Mouse (Mus musculus) regulatory T cell (primary cell): ENCODE data around the gene A230072I06Rik.

Source experiments
- in situ Hi-C: fragments of 300-600 bp; cut with MboI, MseI; formaldehyde crosslinking; loops from one replicate; pipeline ENCODE4 v1.15.1; 2025; ENCODE audit warnings: high pct_unique_total_duplicates

The A230072I06Rik gene

DNA sequence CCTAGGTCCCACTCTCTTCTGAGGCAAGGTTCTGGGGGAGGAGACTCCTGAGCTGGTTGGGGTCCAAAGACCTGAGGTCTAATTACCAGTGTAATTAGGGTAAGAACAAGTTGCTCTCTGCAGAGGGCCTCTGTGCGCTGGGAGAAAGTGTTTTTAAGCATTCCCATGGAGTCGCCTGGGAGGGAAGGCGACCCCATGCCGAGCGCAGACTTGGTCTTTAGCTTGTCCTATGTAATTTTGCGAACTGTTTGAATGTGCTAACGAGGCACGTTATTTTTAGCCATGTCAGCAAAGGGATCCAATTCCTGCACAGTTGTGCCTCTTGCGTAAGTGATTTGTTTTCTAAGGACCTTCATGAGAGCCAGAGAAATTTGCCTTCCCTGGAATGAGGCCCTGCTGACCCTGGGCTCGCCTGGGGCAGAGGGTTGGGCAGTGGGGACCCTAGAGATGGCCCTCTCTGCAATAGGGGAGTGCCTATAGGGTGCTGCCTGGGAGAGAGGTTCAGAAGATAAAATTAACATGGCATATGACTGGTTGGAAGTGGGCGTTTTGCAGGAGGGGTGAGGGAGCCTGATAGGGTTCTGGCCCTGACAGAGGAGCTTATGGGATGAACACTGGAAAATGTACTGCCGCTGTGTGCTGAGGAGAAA is at the start of gene A230072I06Rik:
A230072I06Rik (plus strand) TSS at position 157 of the 650 bp plus-strand sequence.
- in situ Hi-C loops, result no loop called here

DNA sequence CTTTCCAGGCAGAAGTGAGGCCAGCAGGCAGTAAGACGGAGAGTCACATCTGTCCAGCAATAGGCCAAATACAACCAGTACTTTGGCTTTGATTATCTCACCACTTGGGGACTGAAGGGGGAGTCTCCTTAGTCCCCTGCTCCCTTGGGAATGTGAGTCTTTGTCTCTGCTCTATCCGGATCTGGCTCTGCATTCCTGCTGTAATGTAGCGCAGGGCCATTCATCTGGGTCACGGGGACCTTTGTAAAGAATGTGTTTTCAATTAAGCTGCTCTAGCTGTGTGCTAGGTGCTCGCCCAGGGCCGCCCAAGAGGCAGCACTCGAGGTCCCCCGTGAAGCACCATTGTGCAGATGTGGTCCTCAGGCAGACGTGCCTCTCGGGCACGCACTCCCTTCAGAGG is 44.6 kb upstream of the A230072I06Rik start:
- in situ Hi-C loops, result no loop called here

DNA sequence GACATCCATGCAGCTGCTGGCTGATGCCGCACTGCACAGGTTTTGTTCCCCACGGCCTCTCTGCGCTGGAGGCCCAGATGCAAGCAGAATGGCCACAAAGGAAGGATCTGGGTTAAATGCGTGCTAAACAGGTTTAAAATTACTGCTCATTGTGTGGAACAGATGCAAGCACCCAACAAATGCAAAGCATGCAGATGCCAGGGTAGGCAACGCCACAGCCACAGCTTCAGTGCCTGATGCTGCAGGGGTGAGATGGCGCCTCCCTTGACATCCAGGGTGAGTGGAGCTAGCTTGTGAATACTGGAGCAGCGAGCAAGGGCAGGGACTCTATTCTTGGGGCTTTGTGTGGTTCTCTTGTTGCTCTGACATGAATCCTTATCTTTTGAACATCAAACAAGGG is 39.8 kb upstream of the A230072I06Rik start:
- in situ Hi-C loops, result no loop called here

DNA sequence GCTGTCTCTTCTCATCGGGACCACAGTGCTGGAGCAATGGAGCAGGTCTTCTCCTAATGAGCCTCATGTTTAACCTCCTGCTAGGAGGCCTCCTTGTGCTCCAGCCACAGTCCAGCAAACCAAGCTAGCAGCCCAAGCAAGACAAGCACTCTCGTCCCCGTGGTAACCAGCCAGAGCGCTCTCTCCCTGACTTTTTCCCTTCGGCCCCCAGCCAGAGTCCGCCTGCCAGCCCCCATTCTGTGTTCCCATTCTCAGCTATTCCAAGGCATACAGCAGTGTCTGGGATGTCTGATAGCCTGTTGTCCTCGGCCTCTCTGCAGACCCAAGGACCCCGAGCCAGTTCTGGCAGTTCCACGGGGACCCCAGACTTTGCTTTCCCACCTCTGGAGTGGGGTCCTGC is 38.5 kb upstream of the A230072I06Rik start:
- in situ Hi-C loops, result no loop called here

DNA sequence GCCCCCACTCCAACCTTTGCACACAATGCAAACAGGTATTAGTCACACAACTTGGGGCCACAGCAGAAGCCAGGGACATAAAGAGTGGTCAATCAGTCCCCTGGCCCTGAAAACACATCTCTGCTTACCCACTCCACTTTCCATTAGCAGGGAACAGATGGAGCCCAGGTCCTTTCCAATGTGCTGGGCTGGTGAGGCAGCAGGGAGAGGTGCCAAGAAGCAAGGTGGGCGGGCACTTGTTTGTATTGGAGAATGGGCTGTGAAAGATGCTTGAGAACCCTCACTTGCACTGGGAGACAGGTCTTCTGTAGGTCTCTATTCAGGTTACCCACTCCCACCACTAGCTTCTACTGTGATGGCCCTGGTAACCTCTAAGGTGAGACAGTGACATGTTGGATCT is 34.9 kb upstream of the A230072I06Rik start:
- in situ Hi-C loops, result no loop called here

DNA sequence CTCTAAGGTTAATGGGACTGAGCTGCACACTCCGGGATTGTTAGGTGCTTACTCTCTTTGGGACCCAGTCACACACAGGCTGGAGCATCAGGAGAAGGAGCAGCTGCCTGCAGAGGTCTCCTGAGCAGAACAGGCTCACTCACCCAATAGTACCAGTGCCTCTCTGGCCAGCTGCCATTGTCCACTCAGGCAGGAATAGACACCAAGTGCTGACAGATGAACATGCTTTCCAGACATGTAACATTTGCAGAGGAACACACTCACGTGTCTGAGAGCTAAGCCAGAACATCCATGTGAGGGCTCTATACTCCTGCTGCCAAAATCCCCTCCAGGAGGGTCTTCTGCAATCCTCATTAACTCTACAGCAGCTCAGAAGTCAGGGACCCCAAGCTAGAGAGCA is 18.7 kb upstream of the A230072I06Rik start:
- in situ Hi-C loops, result no loop called here

DNA sequence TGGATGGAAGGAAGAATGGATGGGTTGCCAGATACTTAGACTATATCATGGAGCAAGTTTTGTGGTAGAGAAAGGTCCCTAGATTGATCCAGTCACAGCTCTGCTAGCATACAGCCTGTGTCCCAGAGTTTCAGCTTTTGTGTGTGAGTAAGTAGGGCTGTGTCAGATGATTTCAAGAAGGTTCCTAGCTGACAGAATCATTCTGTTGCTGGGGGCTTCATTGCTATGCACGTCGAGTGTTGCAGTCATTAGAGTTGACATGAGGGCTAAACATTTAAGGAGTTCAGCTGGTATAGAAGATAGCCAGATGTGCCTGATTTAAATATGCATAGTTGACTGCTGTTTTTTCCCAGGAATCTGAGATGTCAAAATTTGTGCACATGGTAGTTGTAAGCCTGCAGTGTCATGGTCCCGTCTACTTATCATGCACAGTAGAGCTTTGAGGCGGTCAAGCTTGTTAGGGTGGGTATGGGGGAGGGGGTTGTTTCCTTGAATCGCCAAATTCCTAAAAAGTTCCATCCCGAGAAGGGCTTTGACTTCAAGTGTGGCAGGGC is 18.1 kb upstream of the A230072I06Rik start:
- in situ Hi-C loops, result no loop called here

DNA sequence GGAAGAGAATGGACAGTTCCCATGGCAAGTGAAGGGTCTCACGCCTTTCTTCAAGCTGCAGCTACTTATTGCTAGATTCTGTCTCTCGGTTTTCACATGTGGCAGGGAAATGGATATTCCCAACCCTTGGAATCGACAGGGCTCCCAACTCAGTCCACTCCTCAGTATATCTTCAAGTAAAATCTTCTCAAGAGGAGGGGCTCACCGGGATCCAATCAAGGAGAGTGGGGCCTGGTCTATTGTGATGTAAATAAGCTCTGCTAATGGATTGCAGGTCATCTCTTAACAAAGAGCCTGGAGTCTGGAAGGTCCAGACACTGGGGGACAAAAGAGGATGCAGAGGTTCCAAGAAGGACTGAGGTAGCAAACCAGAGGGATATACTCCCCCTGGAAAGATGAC is 17.1 kb upstream of the A230072I06Rik start:
- in situ Hi-C loops, result no loop called here

DNA sequence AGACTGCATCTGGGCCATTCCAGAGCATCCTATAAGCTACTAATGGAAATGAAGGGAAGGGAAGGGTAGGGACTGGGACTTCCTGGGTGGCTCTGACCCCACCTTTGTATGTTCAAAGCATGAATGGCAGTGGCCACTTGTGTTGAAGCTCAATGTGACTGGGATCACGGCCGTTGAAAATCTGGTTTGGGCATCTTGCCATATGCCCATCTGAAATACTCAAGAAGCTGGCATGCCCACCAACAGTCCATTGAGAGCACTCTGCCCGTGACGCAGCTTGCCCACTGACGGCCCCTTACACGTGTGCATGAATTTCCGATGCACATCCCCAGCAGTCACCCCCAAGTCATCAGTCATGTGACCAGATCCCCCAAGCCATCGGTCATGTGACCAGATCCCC is 13.6 kb upstream of the A230072I06Rik start:
- in situ Hi-C loops, result no loop called here

DNA sequence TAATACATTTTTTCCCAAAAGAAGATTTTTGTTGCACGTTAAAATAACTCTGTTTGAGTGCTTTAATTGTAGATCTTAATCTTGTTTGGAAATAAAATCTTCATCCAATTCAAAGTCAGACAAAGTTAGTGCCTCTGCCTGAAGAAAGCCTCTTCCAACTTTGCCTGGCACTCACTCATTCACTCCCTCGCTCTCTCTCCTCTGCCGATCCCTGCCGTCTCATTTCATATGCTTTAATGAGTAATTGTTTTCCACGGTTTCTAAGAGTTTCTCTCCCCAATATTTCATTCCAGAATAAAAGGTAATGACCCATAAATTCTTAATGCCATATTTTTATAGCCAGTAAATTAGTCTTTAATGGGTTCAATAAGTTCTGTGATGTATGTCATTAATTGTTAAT is 10.8 kb upstream of the A230072I06Rik start:
- in situ Hi-C loops, result no loop called here

DNA sequence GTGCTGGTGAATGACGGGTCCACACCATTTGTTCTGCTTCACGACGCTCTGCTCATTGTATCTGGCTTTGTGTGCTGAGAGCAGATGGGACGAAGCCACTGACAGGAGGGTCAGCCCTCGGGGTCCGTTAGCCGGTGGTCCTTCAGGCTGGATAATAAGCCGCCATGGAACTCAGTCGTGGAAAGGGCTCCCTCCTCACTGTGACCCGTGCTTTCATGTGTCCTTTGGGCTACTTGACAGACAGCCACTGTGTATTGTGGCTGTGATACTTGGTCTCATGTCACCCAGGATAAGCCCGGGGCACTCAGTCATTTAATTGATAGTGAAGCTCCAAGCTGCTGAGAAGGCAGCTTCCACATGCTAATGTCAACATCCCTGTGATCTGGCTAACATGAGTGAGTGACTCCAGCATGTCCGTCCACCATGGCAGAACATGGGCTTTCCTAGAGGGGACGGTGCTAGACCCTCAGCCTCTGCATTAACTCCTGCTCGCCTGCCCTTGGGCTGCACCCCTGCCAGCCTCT is 10.3 kb upstream of the A230072I06Rik start:
- in situ Hi-C loops, result no loop called here

DNA sequence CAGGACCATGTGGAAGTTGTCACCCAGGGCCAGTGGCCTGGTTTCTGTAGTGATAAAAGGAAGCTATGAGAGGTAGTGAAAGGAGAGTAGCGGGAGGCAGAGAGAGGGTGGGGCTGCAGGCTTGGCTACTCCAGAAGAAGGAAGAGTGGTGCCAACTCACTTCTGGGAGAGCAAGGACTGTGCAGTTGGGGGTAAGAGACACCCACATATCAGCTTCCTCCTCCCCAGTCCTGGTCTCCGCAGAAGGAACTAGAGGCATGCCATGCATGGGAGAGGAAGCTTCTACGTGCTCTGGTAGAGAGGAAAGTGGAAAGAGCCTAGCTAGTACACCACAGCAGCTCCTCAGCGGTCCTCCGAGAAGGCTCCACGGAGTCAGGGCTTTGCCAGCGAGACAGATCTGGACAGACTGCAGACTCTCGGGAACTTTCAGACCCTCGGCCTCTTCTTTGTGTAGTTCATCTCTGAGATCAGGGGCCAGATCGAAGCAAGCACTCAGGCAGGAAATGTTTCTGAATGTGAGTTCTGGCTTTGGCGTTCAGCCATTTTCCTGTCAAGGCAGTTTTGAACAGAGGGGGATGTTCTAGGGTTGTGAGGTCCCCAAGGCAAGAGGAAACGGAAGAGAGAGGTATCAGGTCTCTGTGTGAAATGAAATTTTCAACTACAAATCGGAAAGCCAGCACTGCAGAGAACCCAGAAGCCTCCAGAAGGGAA is 1.0 kb downstream of the A230072I06Rik start:
- in situ Hi-C loops, result no loop called here

DNA sequence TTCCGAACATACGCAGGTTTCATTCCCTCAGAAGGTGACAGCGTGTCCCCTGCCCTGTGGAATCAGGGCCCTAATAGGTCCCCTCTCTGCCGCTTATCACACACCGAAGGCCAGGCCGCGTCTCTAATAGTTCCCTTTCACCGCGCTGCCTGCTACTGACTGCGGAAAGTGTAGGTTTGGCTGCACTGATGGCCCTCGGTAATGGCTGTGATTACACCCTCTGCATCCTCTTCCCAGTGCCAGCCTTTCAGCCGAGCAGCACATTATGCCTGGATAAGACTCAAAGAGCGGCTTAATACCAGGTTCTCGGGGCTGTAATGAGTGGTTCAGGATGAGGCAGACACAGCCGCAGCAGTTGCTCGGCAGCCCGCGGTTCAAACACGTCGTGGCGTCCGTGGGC is 3.5 kb downstream of the A230072I06Rik start:
- in situ Hi-C loops, result no loop called here

DNA sequence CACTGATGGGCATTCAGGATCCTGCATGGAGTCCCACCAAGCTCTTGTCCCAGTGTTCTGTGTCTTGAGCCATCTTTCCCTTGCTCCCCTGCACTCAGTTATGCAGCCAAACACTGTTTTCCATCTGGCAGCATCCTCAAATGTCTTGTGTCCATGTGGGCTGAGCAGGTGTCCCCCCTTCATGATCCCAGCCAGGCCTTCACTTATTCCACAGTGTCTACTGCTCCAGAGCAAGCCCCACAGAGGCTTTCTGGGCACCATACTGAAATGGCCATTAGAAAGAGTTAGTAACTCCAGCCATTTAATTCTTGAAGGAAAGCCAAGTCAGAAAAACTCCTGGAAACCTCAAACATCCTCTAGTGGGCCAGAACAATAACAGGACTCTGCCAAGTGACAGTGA is 11.9 kb downstream of the A230072I06Rik start:
- in situ Hi-C loops, result no loop called here

DNA sequence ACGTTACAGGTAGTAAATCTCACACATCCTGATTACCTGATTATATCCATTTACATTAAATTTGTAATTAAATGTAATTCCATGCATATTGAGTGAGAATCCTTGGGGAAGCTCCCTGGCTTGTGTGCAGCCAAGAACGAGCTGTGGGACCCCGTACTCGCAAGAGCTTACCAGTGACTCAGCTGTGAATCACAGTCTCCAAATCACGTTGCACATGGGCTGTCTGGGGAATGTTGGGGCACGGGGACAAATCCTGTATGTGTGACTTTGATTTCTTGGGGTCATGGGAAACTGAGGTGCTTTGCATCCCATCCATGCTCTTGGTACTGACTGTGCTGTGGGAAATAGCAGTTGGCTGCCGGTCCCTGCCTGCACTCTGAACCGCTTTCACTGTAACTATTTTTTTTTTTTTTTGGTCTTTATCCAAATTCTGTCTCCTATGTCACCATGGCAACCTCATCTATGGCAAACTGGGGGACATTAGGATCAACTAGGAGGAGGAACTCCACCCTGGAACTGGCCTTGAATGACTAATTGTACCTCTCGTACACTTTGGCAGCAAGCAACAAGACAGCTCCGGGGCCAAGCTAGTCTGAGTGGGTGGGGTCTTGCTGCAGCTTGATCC is 19.8 kb downstream of the A230072I06Rik start:
- in situ Hi-C loops, result no loop called here

DNA sequence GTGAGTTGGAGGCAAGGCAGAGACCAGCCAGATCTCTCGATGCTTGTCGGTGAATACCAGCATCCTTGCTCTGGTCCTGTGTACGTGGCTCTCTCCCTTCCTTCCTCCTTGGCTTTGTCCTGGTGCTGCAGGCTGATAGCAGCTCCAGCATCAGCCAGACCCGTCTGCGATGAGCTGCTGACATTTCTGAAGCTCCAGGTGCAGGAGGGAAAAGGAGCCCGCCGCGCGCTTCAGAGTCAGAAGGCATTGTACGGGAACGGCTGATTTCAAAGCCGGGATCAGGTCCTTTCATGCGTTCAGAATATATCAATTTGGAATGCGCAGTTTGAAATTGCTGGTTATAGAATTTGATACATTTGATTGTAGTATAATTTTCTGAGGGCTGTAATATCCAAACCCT is 23.4 kb downstream of the A230072I06Rik start:
- in situ Hi-C loops, result no loop called here

DNA sequence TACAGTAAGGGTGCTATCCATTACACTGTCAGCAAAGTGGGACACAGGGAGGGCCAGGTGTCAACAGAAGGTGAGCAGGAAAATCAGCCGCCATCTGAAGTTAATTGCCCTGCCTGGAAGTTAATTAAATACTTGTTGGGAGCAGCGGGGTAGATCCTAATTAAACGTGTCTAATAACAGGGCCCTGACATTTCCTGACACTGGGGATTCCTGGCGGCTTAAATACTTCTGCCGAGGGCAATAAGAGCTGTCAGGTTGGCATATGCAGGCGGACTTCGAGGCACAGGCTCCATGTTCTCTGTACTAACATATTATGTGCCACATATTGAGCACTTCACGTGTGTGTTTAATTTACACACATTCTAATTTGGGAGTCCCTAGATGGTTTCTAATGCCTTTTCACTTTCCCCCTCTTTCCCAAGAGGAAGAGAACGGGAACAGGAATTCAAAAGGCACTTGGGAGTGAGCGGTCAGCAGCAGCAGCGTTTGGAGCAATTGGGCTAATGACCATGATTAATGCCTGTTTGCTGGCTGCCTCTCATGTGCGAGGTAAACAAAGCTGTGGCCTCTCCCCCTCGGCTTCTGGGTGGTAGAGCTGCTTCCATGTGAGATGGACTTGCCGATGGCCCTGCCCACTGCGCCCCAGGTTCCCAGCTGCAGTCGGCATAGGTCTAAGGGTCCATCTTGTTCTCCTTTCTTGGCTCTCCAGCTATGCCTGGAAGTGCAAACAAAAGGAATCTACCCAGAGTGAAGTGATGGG is 34.5 kb downstream of the A230072I06Rik start:
- in situ Hi-C loops, result no loop called here

DNA sequence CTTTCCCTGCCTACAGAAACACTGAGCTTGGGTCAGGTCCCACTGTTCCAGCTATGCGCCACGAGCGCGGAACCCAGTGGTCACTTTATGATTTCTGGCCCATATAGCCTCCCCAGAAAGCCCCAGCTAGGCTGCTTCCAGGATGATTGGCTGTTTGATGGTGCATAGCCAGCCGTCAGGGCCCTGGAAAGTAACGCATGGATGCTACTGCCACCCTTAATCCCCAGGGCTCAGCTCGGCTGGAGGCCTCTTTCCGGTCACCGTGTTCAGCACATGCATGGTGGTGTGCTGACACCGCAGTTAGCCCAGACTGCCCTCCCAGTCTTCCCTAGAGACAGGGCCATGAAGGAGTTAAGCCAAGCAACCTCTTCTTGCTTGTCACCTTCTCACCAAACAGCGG is 35.6 kb downstream of the A230072I06Rik start:
- in situ Hi-C loops, result no loop called here

DNA sequence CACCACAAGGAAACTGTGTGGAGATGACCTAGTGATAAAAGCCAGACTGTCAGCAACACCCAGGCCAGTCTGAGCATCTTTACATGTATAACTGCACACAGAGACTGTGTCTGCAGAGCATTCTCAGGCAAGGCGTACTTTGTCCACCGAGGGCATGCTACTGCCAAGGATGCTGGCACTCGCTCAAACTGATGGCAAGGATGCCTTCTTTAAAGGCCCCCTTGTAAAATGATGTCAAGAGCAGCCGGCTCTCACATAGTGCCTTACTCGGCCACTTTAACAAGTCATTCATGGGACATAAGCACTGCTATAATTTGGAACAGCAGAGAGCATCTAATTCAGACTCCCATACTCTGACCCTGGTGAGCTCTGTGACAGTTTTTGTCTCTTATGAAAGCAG is 36.6 kb downstream of the A230072I06Rik start:
- in situ Hi-C loops, result no loop called here

DNA sequence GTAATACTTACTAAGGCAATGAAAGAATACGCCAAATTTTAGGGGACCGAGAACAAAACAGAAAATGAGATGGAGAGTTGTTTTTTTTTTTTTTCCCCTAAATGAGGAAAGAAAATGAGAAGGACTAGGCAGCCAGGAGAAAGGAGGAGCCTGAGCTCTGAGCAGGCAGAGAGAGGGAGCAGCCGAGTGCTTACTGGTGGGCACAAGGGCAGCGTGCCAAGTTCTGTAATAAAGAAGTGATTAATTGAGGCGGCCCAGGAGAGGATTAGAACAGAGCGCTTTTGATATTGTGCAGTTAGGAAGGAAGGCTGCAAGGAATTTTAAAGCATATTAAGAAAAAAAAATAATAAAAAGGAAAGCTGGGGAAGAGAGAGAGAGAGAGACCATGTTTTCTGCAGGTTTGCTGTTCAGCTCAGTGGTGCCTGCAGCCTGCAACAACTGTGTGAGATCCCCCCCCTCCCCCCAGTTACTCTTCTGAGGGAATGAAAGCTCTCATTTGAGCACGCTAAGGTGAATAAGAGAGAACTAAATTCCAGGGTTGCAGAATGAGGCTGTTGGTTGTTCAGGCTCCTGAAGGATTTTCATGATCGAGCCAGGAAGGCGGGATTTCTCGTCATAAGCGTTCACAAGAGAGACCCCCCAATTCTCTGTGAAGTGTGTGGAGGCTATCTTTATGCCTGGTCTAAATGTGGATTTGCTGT is 41.3 kb downstream of the A230072I06Rik start:
- in situ Hi-C loops, result no loop called here

DNA sequence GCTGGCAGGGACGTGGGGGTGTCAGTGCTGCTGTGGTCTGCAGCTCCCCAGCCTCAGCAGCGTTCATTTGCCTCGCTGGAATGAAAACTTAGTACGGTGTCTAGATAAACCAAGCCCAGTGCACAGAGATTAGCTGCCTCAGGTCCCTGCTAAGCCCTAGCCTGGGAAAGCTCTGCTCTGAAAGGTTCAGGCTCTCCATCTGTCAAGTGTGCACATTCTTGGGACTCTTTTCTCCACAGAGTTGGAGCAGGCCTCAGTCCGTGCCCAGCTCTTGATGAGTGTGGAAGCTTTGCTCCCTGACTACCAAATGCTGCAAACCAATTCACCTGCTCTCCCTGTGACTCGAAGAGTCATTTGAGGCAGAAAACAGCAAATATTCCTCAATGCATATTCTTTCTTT is 43.5 kb downstream of the A230072I06Rik start:
- in situ Hi-C loops, result no loop called here
